Mouse (Mus musculus) midbrain, embryonic 11.5 days (tissue): ENCODE results near the gene Znhit1. TPM values are rescaled to one million over a fixed set of nuclear protein-coding genes. Genes with fewer than 3 reads are reported as not detected.
A peak's percentile ranks its signal among the peaks of the same experiment; 100 is the strongest.

Source experiments
- ATAC-seq: fragments of 200-750 bp; cut with Nextera tagmentation; 2 replicates; pipeline ENCODE4 v1.8.0; 2017; ENCODE audit warnings: moderate TSS enrichment, moderate library complexity; ENCODE audit not compliant: low FRiP score
- DNase-seq: peaks from one replicate; pipeline ENCODE4 v3.0.0; 2015; ENCODE audit warnings: low spot score; ENCODE audit errors: missing footprints
- H3K27ac ChIP-seq: fragments of 300-500 bp; sonication (generic); 2 replicates; pipeline ENCODE4 v1.5.1; 2014; ENCODE audit warnings: low read depth, low read length
- H3K27me3 ChIP-seq: fragments of 300-500 bp; sonication (generic); 2 replicates; pipeline ENCODE4 v1.6.1; 2014; ENCODE audit warnings: mild to moderate bottlenecking, low read length, moderate library complexity, mixed read lengths; ENCODE audit not compliant: control insufficient read depth, insufficient read depth
- H3K36me3 ChIP-seq: fragments of 300-500 bp; sonication (generic); 2 replicates; pipeline ENCODE4 v1.6.1; 2014; ENCODE audit warnings: mild to moderate bottlenecking, low read length, moderate library complexity, mixed read lengths; ENCODE audit not compliant: control insufficient read depth, insufficient read depth
- H3K4me1 ChIP-seq: fragments of 300-500 bp; sonication (generic); 2 replicates; pipeline ENCODE4 v1.6.1; 2014; ENCODE audit warnings: low read length; ENCODE audit not compliant: control insufficient read depth, insufficient read depth
- H3K4me2 ChIP-seq: fragments of 300-500 bp; sonication (generic); 2 replicates; pipeline ENCODE4 v1.6.1; 2014; ENCODE audit warnings: mild to moderate bottlenecking, moderate library complexity
- H3K4me3 ChIP-seq: fragments of 300-500 bp; sonication (generic); 2 replicates; pipeline ENCODE4 v1.5.1; 2014; ENCODE audit warnings: low read depth, low read length
- H3K9ac ChIP-seq: fragments of 300-500 bp; sonication (generic); 2 replicates; pipeline ENCODE4 v1.6.1; 2014; ENCODE audit warnings: low read length
- H3K9me3 ChIP-seq: fragments of 300-500 bp; sonication (generic); 2 replicates; pipeline ENCODE4 v1.6.1; 2016; ENCODE audit warnings: low read length; ENCODE audit not compliant: control insufficient read depth
- WGBS: fragments of 180-500 bp; shearing (Covaris S2); extraction: QIAGEN DNeasy Blood & Tissue Kit; methylation state at CpG from one replicate; pipeline ENCODE4 v1.1.7; 2014; 5-methylcytosine and 5-hydroxymethylcytosine counted together
- polyA plus RNA-seq: library from polyadenylated mRNA; unstranded; fragments of >200 nt; fragmentation: Nextera tagmentation; extraction: Ambion mirVana; gene quantifications from 2 replicates; pipeline ENCODE4 v1.2.1, GENCODE M21; 2014

Gene Znhit1
- polyA plus RNA-seq, 1 experiment from 2014 or later = 92.1 TPM

DNA sequence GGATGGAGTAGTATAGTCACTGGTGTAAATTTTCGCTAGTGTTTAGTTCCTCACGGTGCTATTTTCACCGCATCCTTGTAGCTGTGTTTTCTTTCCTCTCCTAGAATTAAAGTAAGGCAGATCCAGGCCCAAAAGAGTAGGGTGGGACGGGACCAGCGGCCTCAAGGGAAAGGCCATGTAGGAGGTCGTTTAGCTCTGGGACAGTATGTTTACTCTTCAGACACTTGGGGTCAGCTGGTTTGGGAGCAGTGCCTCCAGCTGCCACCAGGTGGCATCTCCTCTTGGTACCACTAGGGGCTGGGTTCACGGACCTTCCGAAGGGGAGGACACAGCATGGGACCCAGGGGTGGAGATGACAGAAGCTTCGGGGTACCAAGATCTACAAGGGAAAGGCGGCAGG is 25.3 kb downstream of the Znhit1 start:
- peak; percentile 71 for ATAC-seq

DNA sequence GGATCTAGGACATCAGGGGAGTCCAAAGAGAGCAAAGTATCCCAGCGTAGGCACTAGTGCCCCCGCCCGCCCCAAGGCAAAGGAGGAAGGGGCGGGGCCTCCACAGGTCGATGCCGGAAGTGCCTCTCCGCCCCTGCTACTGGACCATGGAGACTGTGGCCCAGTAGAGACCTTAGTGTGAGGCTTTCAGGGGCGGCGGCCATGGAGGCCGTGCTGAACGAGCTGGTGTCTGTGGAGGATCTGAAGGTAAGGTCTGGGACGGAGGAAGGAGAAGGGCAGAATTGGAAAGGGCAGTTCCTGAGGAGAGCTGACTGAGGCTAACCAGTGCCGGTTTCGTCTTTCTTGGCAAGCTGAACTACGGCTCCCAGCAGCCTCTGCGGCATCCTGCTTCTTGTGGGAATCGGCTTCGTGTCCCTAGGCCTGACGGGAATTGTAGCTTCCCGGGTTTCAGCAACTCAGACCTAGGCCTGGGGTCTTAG is 25.8 kb downstream of the Znhit1 start:
- DNase-seq = peak; percentile 99
- H3K9ac ChIP-seq = peak overlapping the region; percentile 70
- peak overlapping the region; percentile 76 for H3K27ac ChIP-seq
- WGBS = 1% methylated on average over 20 of the region's 20 CpGs
- no peaks in the 10 kb centered on the region for H3K9me3 ChIP-seq
- no peaks in the 10 kb centered on the region for H3K27me3 ChIP-seq
- peaks cover 9% of the 10 kb centered on the region for H3K4me1 ChIP-seq
- peak overlapping the region; percentile 66 for H3K4me3 ChIP-seq
- ATAC-seq = peak; percentile 92
- peak overlapping the region; percentile 90 for H3K4me2 ChIP-seq
- H3K36me3 ChIP-seq = peaks cover 18% of the 10 kb centered on the region

More for the DNA sequence above, 25.3 kb downstream of the Znhit1 start:
- Histone ChIP-seq H3K27ac (peak overlapping the region; percentile 76), H3K27me3 (no peaks in the 10 kb centered on the region), H3K4me3 (peak overlapping the region; percentile 66), H3K4me2 (peak overlapping the region; percentile 90), H3K4me1 (peaks cover 9% of the 10 kb centered on the region), H3K9ac (peak overlapping the region; percentile 70), H3K9me3 (no peaks in the 10 kb centered on the region), H3K36me3 (peaks cover 18% of the 10 kb centered on the region)
- peak; percentile 98 for DNase-seq
- WGBS = under 1% methylated on average over 10 of the region's 10 CpGs

GRCm38 (mm10) chr5:136961334-136961982 is 26.4 kb downstream of the Znhit1 start:
- WGBS = 28% methylated on average over 5 of the region's 5 CpGs
- Histone ChIP-seq H3K27me3 (no peaks in the 10 kb centered on the region), H3K4me3 (peak overlapping the region; percentile 66), H3K4me1 (peaks cover 9% of the 10 kb centered on the region), H3K36me3 (peaks cover 18% of the 10 kb centered on the region), H3K4me2 (peak overlapping the region; percentile 90), H3K27ac (peak overlapping the region; percentile 76), H3K9me3 (no peaks in the 10 kb centered on the region), H3K9ac (peak overlapping the region; percentile 70)
- peak; percentile 60 for ATAC-seq
- DNase-seq = no peak

DNA sequence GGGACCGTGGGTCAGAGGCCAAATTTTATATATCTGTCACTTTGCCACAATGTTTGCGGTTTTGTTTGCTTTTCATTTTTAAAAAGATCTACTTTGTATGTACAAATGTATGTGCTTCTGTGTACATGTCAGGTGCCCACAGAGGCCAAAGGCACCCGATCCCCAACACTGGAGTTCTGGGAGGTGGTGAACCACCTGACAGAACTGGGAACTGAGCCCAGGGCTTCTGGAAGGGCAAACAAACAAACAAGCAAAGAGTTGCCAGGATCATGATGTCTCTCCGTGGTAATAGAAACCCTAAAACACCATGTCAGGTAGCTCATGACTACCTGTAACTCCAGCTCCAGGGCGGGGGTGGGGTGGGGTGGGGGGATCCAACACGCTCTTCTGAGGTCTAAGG is 27.8 kb downstream of the Znhit1 start:
- H3K36me3 ChIP-seq = peaks cover 7% of the 10 kb centered on the region
- no peak for ATAC-seq

GRCm38 (mm10) chr5:136958991-136959605 is 28.7 kb downstream of the Znhit1 start:
- H3K9ac ChIP-seq = no peak overlapping the region
- no peaks in the 10 kb centered on the region for H3K27me3 ChIP-seq
- no peak overlapping the region for H3K4me2 ChIP-seq
- peaks cover 12% of the 10 kb centered on the region for H3K4me1 ChIP-seq
- no peak overlapping the region for H3K27ac ChIP-seq
- 91% methylated on average over 5 of the region's 5 CpGs for WGBS
- H3K9me3 ChIP-seq = no peaks in the 10 kb centered on the region
- no peak overlapping the region for H3K4me3 ChIP-seq
- peaks cover 4% of the 10 kb centered on the region for H3K36me3 ChIP-seq
- ATAC-seq = no peak
- DNase-seq = no peak

More for the DNA sequence above, 27.8 kb downstream of the Znhit1 start:
- Histone ChIP-seq H3K9ac (no peak overlapping the region), H3K27ac (no peak overlapping the region), H3K4me3 (no peak overlapping the region), H3K4me2 (no peak overlapping the region), H3K4me1 (peaks cover 9% of the 10 kb centered on the region), H3K27me3 (no peaks in the 10 kb centered on the region), H3K9me3 (no peaks in the 10 kb centered on the region)
- no peak for DNase-seq
- WGBS = 94% methylated on average over 6 of the region's 6 CpGs

DNA sequence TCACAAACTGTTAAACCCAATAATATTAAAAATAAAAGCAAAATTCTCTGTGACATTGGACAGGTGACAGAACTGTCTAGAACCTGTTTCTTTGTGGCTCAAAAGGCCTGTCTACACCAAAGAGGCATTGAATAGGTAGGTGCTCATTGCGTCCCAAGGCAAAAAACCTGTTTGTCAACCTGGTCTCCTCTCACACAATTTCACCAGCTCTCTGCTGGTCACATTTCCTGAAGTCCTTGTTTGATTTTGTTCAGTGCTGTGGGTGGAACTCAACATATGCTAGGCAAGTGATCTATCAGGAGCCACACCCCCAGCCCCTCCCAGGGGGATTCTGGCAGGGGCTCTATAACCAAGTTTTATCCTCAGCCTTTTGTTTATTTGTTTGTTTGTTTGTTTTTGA is 30.6 kb downstream of the Znhit1 start:
- H3K9me3 ChIP-seq = no peaks in the 10 kb centered on the region
- H3K27ac ChIP-seq = no peak overlapping the region
- DNase-seq (no peak), ATAC-seq (no peak)
- WGBS = 88% methylated on average over 1 of the region's 1 CpGs
- H3K4me2 ChIP-seq = no peak overlapping the region
- no peak overlapping the region for H3K4me3 ChIP-seq
- peaks cover 11% of the 10 kb centered on the region for H3K4me1 ChIP-seq
- H3K36me3 ChIP-seq = no peaks in the 10 kb centered on the region; the same call in 1 of the 2 replicates
- no peak overlapping the region for H3K9ac ChIP-seq
- H3K27me3 ChIP-seq = no peaks in the 10 kb centered on the region

DNA sequence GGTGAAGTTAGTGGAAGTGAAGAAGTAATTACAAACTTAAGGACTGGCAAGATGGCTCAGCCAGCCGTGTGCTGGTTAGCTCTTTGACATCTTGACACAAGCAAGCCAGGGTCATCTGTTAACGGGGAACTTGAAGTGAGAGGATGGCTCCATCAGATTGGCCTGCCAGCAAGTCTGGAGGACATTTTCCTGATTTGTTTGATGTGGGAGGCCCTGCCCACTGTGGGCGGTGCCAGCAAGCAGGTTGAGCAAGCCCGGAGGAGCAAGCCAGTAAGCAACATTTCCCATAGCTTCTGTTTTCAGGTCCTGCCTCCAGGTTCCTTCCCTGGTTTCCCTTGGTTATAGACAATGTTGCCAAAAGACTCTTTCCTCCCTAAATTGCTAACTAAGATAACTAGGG is 32.2 kb downstream of the Znhit1 start:
- H3K4me3 ChIP-seq = no peak overlapping the region
- no peak overlapping the region for H3K27ac ChIP-seq
- H3K9me3 ChIP-seq = no peaks in the 10 kb centered on the region
- DNase-seq = no peak
- H3K4me1 ChIP-seq = peaks cover 8% of the 10 kb centered on the region
- H3K4me2 ChIP-seq = no peak overlapping the region
- 95% methylated on average over 4 of the region's 4 CpGs for WGBS
- H3K36me3 ChIP-seq = no peaks in the 10 kb centered on the region; the same call in 1 of the 2 replicates
- no peaks in the 10 kb centered on the region for H3K27me3 ChIP-seq
- ATAC-seq = no peak
- no peak overlapping the region for H3K9ac ChIP-seq

DNA sequence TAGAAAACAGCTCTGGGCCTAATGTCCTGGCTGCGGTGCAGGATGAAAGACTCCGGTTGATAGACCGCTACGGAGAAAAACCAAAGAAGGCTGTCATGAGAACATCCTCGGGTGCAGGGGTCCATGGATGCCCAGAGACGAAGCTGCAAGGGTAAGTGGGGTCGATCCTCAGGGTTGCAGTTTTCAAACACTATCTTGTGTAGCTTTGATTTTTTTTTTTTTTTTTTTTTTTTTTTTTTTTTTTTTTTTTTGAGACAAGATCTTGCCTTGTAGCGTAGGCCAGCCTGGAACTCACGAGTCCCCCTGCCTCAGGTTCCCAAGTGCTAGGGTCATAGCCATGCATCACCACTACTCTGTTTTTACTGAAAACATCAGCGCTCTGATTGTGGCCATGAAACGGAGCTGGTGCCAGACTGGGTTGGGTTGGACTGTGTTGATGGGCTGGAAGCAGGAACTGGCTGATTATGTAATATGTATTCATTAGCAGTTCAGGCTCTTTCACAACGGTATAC is 34.3 kb downstream of the Znhit1 start:
- H3K4me3 ChIP-seq = peak overlapping the region; percentile 80
- no peak for DNase-seq
- H3K9me3 ChIP-seq = no peaks in the 10 kb centered on the region
- H3K27ac ChIP-seq = peak overlapping the region; percentile 54; the same call in 1 of the 2 replicates
- H3K4me1 ChIP-seq = peaks cover 8% of the 10 kb centered on the region
- H3K36me3 ChIP-seq = no peaks in the 10 kb centered on the region; the same call in 1 of the 2 replicates
- no peaks in the 10 kb centered on the region for H3K27me3 ChIP-seq
- WGBS = 3% methylated on average over 12 of the region's 12 CpGs
- peak overlapping the region; percentile 89 for H3K9ac ChIP-seq
- H3K4me2 ChIP-seq = peak overlapping the region; percentile 78
- no peak for ATAC-seq

GRCm38 (mm10) chr5:136953015-136953414 is 34.8 kb downstream of the Znhit1 start, which contains the start of gene Fis1:
Gene Fis1, plus strand, starts transcription at chr5:136953275.
- peak within 1 kb of the TSS; percentile 78 for H3K4me2 ChIP-seq
- no peaks in the 10 kb centered on the region for H3K9me3 ChIP-seq
- ATAC-seq (peak; percentile 99), DNase-seq (peak; percentile 99)
- no peaks in the 10 kb centered on the region for H3K27me3 ChIP-seq
- 1% methylated on average over 23 of the region's 23 CpGs for WGBS
- H3K36me3 ChIP-seq = no peaks in the 10 kb centered on the region; the same call in 1 of the 2 replicates
- peaks cover 8% of the 10 kb centered on the region for H3K4me1 ChIP-seq
- H3K27ac ChIP-seq = peak within 1 kb of the TSS; percentile 54; the same call in 1 of the 2 replicates
- peak within 1 kb of the TSS; percentile 89 for H3K9ac ChIP-seq
- peak within 1 kb of the TSS; percentile 80 for H3K4me3 ChIP-seq
